Mouse (Mus musculus): ENCODE data around the gene Grtp1.

Grtp1 gene

GRCm38 (mm10) chr8:13200301-13201012, at the start of gene Grtp1:
TSS of gene Grtp1 (minus strand) at chr8:13200620.
- no peak for DNase-seq (ENCODE audit: low spot score in 2 of 2)

- DNase-seq (ENCODE audit: low spot score in 2 of 2), result no peak
These were observed 44.0 kb upstream of the Grtp1 start for GRCm38 (mm10) chr8:13244343-13244880.

- no peak for DNase-seq (ENCODE audit: low spot score in 2 of 2)
These were observed 42.8 kb upstream of the Grtp1 start for GRCm38 (mm10) chr8:13242985-13243870.

GRCm38 (mm10) chr8:13240691-13241090, 40.3 kb upstream of the Grtp1 start:
- DNase-seq (ENCODE audit: low spot score in 2 of 2), result no peak

GRCm38 (mm10) chr8:13240055-13240454, 39.6 kb upstream of the Grtp1 start:
- DNase-seq (ENCODE audit: low spot score in 2 of 2), result no peak

GRCm38 (mm10) chr8:13234803-13235202, 34.4 kb upstream of the Grtp1 start:
- no peak for DNase-seq (ENCODE audit: low spot score in 2 of 2)

GRCm38 (mm10) chr8:13230471-13230870, 30.1 kb upstream of the Grtp1 start:
- DNase-seq (ENCODE audit: low spot score in 2 of 2), result no peak

- no peak for DNase-seq (ENCODE audit: low spot score in 2 of 2)
These were observed 29.4 kb upstream of the Grtp1 start for GRCm38 (mm10) chr8:13229802-13230201.

- no peak for DNase-seq (ENCODE audit: low spot score in 2 of 2)
These were observed 28.6 kb upstream of the Grtp1 start for GRCm38 (mm10) chr8:13228923-13229610.

GRCm38 (mm10) chr8:13227184-13227583, 26.8 kb upstream of the Grtp1 start:
- no peak for DNase-seq (ENCODE audit: low spot score in 2 of 2)

- no peak for DNase-seq (ENCODE audit: low spot score in 2 of 2)
These were observed 25.9 kb upstream of the Grtp1 start for GRCm38 (mm10) chr8:13226288-13226687.

- DNase-seq (ENCODE audit: low spot score in 2 of 2), result no peak
These were observed 24.0 kb upstream of the Grtp1 start for GRCm38 (mm10) chr8:13224426-13224825.

- no peak for DNase-seq (ENCODE audit: low spot score in 2 of 2)
These were observed 18.0 kb upstream of the Grtp1 start for GRCm38 (mm10) chr8:13218441-13218840.

GRCm38 (mm10) chr8:13217986-13218385, 17.6 kb upstream of the Grtp1 start:
- DNase-seq (ENCODE audit: low spot score in 2 of 2), result no peak

- no peak for DNase-seq (ENCODE audit: low spot score in 2 of 2)
These were observed 16.7 kb upstream of the Grtp1 start for GRCm38 (mm10) chr8:13217093-13217492.

GRCm38 (mm10) chr8:13216386-13216785, 16.0 kb upstream of the Grtp1 start:
- no peak for DNase-seq (ENCODE audit: low spot score in 2 of 2)

GRCm38 (mm10) chr8:13213479-13214268, 13.3 kb upstream of the Grtp1 start:
- peak; percentile 85 to 91 for DNase-seq (ENCODE audit: low spot score in 2 of 2)

GRCm38 (mm10) chr8:13209770-13210169, 9.3 kb upstream of the Grtp1 start:
- no peak for DNase-seq (ENCODE audit: low spot score in 2 of 2)

GRCm38 (mm10) chr8:13208627-13209355, 8.4 kb upstream of the Grtp1 start:
- DNase-seq (ENCODE audit: low spot score in 2 of 2), result no peak

- DNase-seq (ENCODE audit: low spot score in 2 of 2), result no peak
These were observed 5.9 kb upstream of the Grtp1 start for GRCm38 (mm10) chr8:13206290-13206689.

GRCm38 (mm10) chr8:13205311-13205710, 4.9 kb upstream of the Grtp1 start:
- no peak for DNase-seq (ENCODE audit: low spot score in 2 of 2)
